Mouse (Mus musculus) erythroblast, embryonic 14.5 days (primary cell): ENCODE results near the gene Ldhd.

ENCODE experiments used
- GATA1 ChIP-seq: IDR thresholded peaks from 2 replicates; pipeline ENCODE4 v1.6.1; 2012; ENCODE audit warnings: low read length, inconsistent platforms, mixed read lengths
- TAL1 ChIP-seq: IDR thresholded peaks from 3 replicates; pipeline ENCODE4 v1.6.1; 2012; ENCODE audit warnings: low read length, inconsistent platforms, mixed read lengths

DNA sequence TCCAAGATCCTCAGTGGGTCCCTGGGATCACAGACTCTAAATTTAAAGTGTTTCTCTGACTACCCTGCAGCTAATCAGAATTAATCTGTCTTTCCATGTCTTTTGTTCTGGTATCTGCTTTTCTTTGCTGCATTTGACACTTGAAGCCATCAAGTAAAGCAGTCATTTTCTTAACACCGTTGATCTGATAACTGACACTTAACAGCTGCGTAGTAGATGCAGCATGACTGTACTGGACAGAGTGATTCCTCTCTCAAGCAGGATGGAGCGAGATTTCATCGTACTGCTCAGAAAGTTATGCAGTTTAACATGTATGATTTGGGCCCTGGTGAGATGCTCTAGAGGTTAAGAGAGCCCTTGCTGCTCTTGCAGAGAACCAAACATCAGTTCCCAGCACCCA lies 54.7 kb downstream of the Ldhd start:
- TF ChIP-seq GATA1 (no peak), TAL1 (no peak)
